Mouse (Mus musculus): Measurements from ENCODE around the gene Pds5b. TPM values are rescaled to one million over a fixed set of nuclear protein-coding genes. Genes with fewer than 3 reads are reported as not detected.
A peak's percentile ranks its signal among the peaks of the same experiment; 100 is the strongest.
"Not testable (repeated sequence)": the region's sequence is repeated elsewhere in the genome, so short reads cannot be mapped to it uniquely, and the experiment has no call there.

Gene Pds5b
- total and polyA plus RNA-seq, 3 experiments: 21.9 to 52.7 (median 46.2) TPM

- H3K4me3 ChIP-seq (ENCODE audit: control insufficient read depth in 1 of 2, insufficient read depth in 1 of 2, low read depth in 2 of 2, low read length in 2 of 2); H3K27ac ChIP-seq (ENCODE audit: control insufficient read depth, low read depth, low read length); H3K9ac ChIP-seq (ENCODE audit: control insufficient read depth, low read depth, low read length, poor library complexity, severe bottlenecking); H3K4me1 ChIP-seq (ENCODE audit: control insufficient read depth in 1 of 2, insufficient read depth in 2 of 2, low read length in 2 of 2); DNase-seq (ENCODE audit: low read depth, low spot score); H3K79me2 ChIP-seq (ENCODE audit: control insufficient read depth, insufficient read depth, low read length, poor library complexity); H3K9me3 ChIP-seq (replicated peaks; ENCODE audit: insufficient read depth, low read length); H3K27me3 ChIP-seq (ENCODE audit: control insufficient read depth in 1 of 2, insufficient read depth in 2 of 2, low read length in 2 of 2): not testable (repeated sequence)
- H3K36me3 ChIP-seq (ENCODE audit: control insufficient read depth in 1 of 2, insufficient read depth in 2 of 2, low read length in 2 of 2): peaks cover 3 to 21% of the 10 kb centered on the region in 2 experiments
- peak; percentile 36 to 51; a peak in 1 of 4 replicates for TF ChIP-seq EP300 (IDR thresholded peaks at IDR 0.05; ENCODE audit: low read depth in 1 of 2, low read length in 2 of 2)
- peak; percentile 54; the same call in 1 of the 2 replicates for TF ChIP-seq GATA1 (IDR thresholded peaks at IDR 0.05; ENCODE audit: low read depth, low read length)
- TF ChIP-seq SIN3A (IDR thresholded peaks at IDR 0.05; ENCODE audit: low read length): peak; percentile 32; the same call in 1 of the 2 replicates
- TF ChIP-seq ZNF384 (IDR thresholded peaks at IDR 0.05; ENCODE audit: low read depth, low read length): peak; percentile 80
Observed at GRCm38 (mm10) chr5:150737028-150737427, 63.5 kb downstream of the Pds5b start.

DNA sequence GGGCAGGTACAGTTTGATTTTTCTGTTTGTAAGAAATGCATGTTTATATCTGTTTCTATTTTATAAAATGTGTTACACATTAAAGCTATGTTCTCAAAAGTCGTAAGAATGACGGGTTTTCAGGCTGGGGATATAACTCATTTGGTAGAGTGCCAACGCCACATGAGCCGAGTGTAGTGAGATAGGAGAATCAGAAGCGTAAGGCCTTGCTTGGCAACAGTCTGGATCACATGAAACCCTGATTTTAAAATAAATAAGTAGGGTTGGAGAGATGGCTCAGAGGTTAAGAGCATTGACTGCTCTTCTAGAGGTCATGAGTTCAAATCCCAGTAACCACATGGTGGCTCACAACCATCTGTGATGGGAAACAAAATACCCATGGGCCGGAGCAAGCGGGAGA lies 65.8 kb downstream of the Pds5b start:
- H3K27me3 ChIP-seq (ENCODE audit: control insufficient read depth in 1 of 2, insufficient read depth in 2 of 2, low read length in 2 of 2): no peaks in the 10 kb centered on the region
- no peaks in the 10 kb centered on the region for H3K79me2 ChIP-seq (ENCODE audit: control insufficient read depth, insufficient read depth, low read length, poor library complexity)
- no peak overlapping the region for H3K27ac ChIP-seq (ENCODE audit: control insufficient read depth, low read depth, low read length)
- TF ChIP-seq MYB (IDR thresholded peaks at IDR 0.05; ENCODE audit: low read depth, low read length) (no peak), CHD1 (IDR thresholded peaks at IDR 0.05; ENCODE audit: low read depth, low read length) (no peak), TBP (IDR thresholded peaks at IDR 0.05; ENCODE audit: low read depth, low read length) (peak; percentile 73), KAT2A (conservative IDR thresholded peaks at IDR 0.05; ENCODE audit: low read depth, low read length) (no peak), TCF12 (IDR thresholded peaks at IDR 0.05; ENCODE audit: low read depth, low read length) (0 out of 2 replicates have a peak, but pooled peaks have one; percentile 4), MXI1 (IDR thresholded peaks at IDR 0.05; ENCODE audit: low read depth, low read length) (no peak), EP300 (IDR thresholded peaks at IDR 0.05; ENCODE audit: low read depth in 1 of 2, low read length in 2 of 2) (no peak), SIN3A (IDR thresholded peaks at IDR 0.05; ENCODE audit: low read length) (no peak), NELFE (IDR thresholded peaks at IDR 0.05; ENCODE audit: low read depth, low read length) (no peak), USF1 (IDR thresholded peaks at IDR 0.05; ENCODE audit: low read depth, low read length) (no peak), MEF2A (IDR thresholded peaks at IDR 0.05; ENCODE audit: extremely low read depth, insufficient replicate concordance, low read depth, low read length, poor library complexity, severe bottlenecking) (no peak), MAFK (IDR thresholded peaks at IDR 0.05; ENCODE audit: borderline replicate concordance, low read depth, low read length) (no peak), GABPA (IDR thresholded peaks at IDR 0.05; ENCODE audit: low read depth, low read length) (no peak), SMC3 (IDR thresholded peaks at IDR 0.05; ENCODE audit: low read depth, low read length) (no peak), ETS1 (IDR thresholded peaks at IDR 0.05; ENCODE audit: low read depth, low read length) (no peak), ZNF384 (IDR thresholded peaks at IDR 0.05; ENCODE audit: low read depth, low read length) (no peak)
- H3K9ac ChIP-seq (ENCODE audit: control insufficient read depth, low read depth, low read length, poor library complexity, severe bottlenecking): no peak overlapping the region
- peaks cover 0 to 7% of the 10 kb centered on the region in 2 experiments; a peak in 2 of 4 replicates for H3K4me1 ChIP-seq (ENCODE audit: control insufficient read depth in 1 of 2, insufficient read depth in 2 of 2, low read length in 2 of 2)
- no peak for DNase-seq (ENCODE audit: low read depth, low spot score)
- no peaks in the 10 kb centered on the region for H3K9me3 ChIP-seq (replicated peaks; ENCODE audit: insufficient read depth, low read length)
- H3K4me3 ChIP-seq (ENCODE audit: control insufficient read depth in 1 of 2, insufficient read depth in 1 of 2, low read depth in 2 of 2, low read length in 2 of 2): no peak overlapping the region
- peaks cover 3 to 19% of the 10 kb centered on the region in 2 experiments for H3K36me3 ChIP-seq (ENCODE audit: control insufficient read depth in 1 of 2, insufficient read depth in 2 of 2, low read length in 2 of 2)
